Mouse (Mus musculus) liver, postnatal 0 days (tissue): ENCODE results near the gene Adprh. TPM values are rescaled to one million over a fixed set of nuclear protein-coding genes. Genes with fewer than 3 reads are reported as not detected.

ENCODE experiments used
- ATAC-seq: fragments of 200-750 bp; cut with Nextera tagmentation; 2 replicates; pipeline ENCODE4 v1.8.0; 2017; ENCODE audit warnings: mild to moderate bottlenecking, moderate library complexity
- DNase-seq: peaks from one replicate; pipeline ENCODE4 v3.0.0-alpha.2; 2016
- H3K27ac ChIP-seq: fragments of 300-500 bp; sonication (generic); 2 replicates; pipeline ENCODE4 v1.5.1; 2014; ENCODE audit warnings: antibody characterized with exemption, moderate library complexity, mild to moderate bottlenecking, low read depth
- H3K27me3 ChIP-seq: fragments of 300-500 bp; sonication (generic); 2 replicates; pipeline ENCODE4 v1.6.1; 2014; ENCODE audit warnings: low read length, control low read depth, mixed read lengths; ENCODE audit not compliant: insufficient read depth
- H3K36me3 ChIP-seq: fragments of 300-500 bp; sonication (generic); replicated peaks from 2 replicates; pipeline ENCODE4 v1.6.1; 2014; ENCODE audit warnings: mild to moderate bottlenecking, control low read depth, low read length, moderate library complexity, mixed read lengths; ENCODE audit not compliant: insufficient read depth
- H3K4me1 ChIP-seq: fragments of 300-500 bp; sonication (generic); 2 replicates; pipeline ENCODE4 v1.6.1; 2014; ENCODE audit warnings: antibody characterized with exemption, mild to moderate bottlenecking, control low read depth; ENCODE audit not compliant: insufficient read depth
- H3K4me2 ChIP-seq: fragments of 300-500 bp; sonication (generic); 2 replicates; pipeline ENCODE4 v1.6.1; 2014; ENCODE audit warnings: low read depth, mild to moderate bottlenecking, low read length, moderate library complexity, mixed read lengths
- H3K4me3 ChIP-seq: fragments of 300-500 bp; sonication (generic); 2 replicates; pipeline ENCODE4 v1.5.1; 2014; ENCODE audit warnings: low read depth, low read length
- H3K9ac ChIP-seq: fragments of 300-500 bp; sonication (generic); replicated peaks from 2 replicates; pipeline ENCODE4 v1.6.1; 2014; ENCODE audit warnings: mild to moderate bottlenecking, moderate library complexity
- H3K9me3 ChIP-seq: fragments of 300-500 bp; sonication (generic); 2 replicates; pipeline ENCODE4 v1.6.1; 2016; ENCODE audit warnings: mild to moderate bottlenecking, control low read depth, low read length, mixed read lengths
- CTCF ChIP-seq: sonication (generic); IDR thresholded peaks from 2 replicates; pipeline ENCODE4 v1.5.1; 2016; ENCODE audit warnings: antibody characterized with exemption, low read depth
- EP300 ChIP-seq: IDR thresholded peaks from 2 replicates; pipeline ENCODE4 v1.6.1; 2016; ENCODE audit warnings: antibody characterized with exemption, low read depth, mild to moderate bottlenecking
- WGBS: fragments of 180-500 bp; shearing (Covaris S2); extraction: QIAGEN DNeasy Blood & Tissue Kit; methylation state at CpG from one replicate; pipeline ENCODE4 v1.1.7; 2014; ENCODE audit not compliant: insufficient replicate concordance; 5-methylcytosine and 5-hydroxymethylcytosine counted together
- polyA plus RNA-seq: library from polyadenylated mRNA; unstranded; fragments of >200 nt; fragmentation: Nextera tagmentation; extraction: Ambion mirVana; gene quantifications from 2 replicates; pipeline ENCODE4 v1.2.1, GENCODE M21; 2015

The Adprh gene
- polyA plus RNA-seq, 1 experiment from 2014 or later: 22.2 TPM

DNA sequence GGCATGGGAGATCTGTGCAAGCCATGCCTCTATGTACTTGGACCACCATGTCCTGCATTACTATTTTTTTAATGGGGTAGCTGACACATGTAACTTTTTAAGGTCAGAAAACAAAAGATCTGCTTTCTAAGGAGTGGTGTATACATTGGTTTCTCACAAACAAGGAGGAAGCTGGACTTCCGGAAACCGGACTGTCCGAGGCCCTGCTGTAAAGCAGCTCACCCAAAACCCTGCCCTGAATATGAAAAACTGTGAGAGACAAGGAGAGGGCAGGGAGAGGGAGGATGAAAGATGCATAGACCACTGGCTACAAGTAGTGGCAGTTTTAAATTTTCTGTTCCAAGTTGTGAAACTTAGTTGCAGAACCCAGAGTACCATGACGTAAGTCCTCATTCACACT lies 7.5 kb upstream of the Adprh start:
- Histone ChIP-seq H3K4me1 (peaks cover 13% of the 10 kb centered on the region), H3K27me3 (no peaks in the 10 kb centered on the region), H3K36me3 (no peaks in the 10 kb centered on the region), H3K9me3 (no peaks in the 10 kb centered on the region), H3K4me3 (no peak overlapping the region), H3K9ac (no peak overlapping the region), H3K27ac (no peak overlapping the region), H3K4me2 (no peak overlapping the region)
- no peak for TF ChIP-seq EP300
- ATAC-seq: no peak
- 80% methylated on average over 4 of the region's 4 CpGs for WGBS
- no peak for DNase-seq

GRCm38 (mm10) chr16:38458600-38459280 lies 6.2 kb upstream of the Adprh start:
- DNase-seq (no peak), ATAC-seq (peak; percentile 47)
- Histone ChIP-seq H3K4me1 (peaks cover 16% of the 10 kb centered on the region), H3K9me3 (no peaks in the 10 kb centered on the region), H3K4me2 (0 out of 2 replicates have a peak overlapping the region, but pooled peaks have one; percentile 1), H3K36me3 (no peaks in the 10 kb centered on the region), H3K27me3 (no peaks in the 10 kb centered on the region), H3K27ac (0 out of 2 replicates have a peak overlapping the region, but pooled peaks have one; percentile 29), H3K4me3 (no peak overlapping the region), H3K9ac (no peak overlapping the region)
- no peak for TF ChIP-seq EP300
- no peak for TF ChIP-seq CTCF
- 57% methylated on average over 6 of the region's 6 CpGs for WGBS

DNA sequence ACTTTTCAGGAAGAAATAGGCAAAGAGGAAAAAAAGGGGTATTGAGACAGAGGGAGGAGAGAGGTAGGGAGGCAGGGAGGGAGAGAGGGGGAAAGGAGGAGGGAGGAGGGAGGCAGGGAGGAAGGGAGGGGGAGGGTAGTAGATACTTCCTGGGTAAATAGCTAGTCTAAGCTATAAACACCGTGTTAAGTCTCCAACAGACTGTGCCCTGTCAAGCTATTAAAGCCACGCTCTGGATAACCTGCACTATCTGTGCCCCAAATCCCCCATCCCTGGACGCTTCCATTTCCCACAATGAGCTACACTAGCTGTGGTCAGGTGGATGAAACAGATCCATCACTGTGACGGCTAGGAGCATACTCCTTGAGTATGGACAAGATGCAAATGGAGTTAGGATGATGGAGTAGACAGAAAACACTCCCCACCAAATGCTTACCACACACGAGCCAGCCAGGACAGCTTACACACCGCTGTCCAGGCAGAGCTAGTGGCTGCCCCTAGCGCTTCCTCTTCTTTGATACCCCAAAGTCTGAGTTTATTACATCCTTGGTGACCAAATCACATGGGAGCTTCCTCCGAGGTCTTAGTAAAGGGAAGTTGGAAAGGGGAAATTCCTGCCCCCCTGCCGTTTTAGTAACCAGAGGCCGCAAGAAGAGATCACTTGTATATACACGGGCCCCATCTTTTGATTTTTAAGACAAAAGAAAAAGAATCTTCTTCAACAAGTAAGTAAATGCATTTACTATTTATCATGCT lies 4.5 kb upstream of the Adprh start:
- WGBS: 35% methylated on average over 11 of the region's 11 CpGs
- Histone ChIP-seq H3K4me2 (peak overlapping the region; percentile 16), H3K4me3 (0 out of 2 replicates have a peak overlapping the region, but pooled peaks have one; percentile 2), H3K9ac (no peak overlapping the region), H3K27me3 (no peaks in the 10 kb centered on the region), H3K27ac (no peak overlapping the region), H3K4me1 (peaks cover 8% of the 10 kb centered on the region), H3K9me3 (no peaks in the 10 kb centered on the region), H3K36me3 (no peaks in the 10 kb centered on the region)
- DNase-seq (no peak), ATAC-seq (no peak)
- TF ChIP-seq CTCF (no peak), EP300 (no peak)

DNA sequence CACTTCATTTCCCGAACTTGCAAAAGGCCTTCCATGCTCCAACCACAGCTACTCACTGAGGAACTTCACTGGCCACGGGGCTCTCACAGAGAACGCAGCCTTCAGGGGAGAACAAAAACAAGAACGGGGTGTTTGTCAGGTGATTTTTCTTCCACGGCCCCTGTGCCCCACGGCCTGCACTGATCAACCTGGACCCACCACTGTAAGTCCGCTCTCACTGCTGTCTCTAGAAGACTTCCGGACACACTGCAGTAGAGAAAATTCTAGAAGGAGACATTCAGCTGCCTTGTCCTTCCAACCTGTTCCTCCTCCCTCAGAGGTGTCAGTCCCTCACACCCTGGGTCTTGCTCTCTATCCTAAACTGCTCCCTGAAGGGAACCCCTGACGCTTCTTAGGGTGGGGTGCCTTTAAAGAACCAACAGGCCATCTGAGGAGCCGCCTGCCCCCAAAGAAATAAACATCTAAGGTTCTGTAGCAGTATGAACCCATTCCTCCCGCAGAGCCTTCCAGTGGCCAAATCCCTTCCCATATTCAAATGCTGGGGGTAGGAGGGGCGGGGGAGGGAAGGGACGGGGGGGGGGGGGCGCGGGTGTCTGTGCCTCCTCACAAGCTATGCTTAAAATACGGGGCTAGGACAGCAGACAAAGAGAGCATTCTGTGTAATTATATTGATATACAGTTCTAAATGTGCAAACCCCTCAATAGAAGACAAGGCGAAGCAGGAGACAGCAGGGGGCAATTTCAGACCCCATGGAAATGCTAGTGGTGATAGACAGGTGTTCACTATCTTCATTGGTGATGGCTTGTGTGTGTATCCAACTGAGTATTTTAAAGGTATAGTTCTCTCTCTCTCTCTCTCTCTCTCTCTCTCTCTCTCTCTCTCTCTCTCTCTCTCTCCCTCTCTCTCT lies 3.3 kb upstream of the Adprh start, which contains the start of gene Cd80:
Gene Cd80, plus strand, starts transcription at position 51 of the 908 bp plus-strand sequence.
- DNase-seq (no peak), ATAC-seq (no peak)
- Histone ChIP-seq H3K4me3 (no peak within 1 kb of the TSS), H3K27ac (no peak within 1 kb of the TSS), H3K27me3 (no peaks in the 10 kb centered on the region), H3K4me2 (no peak within 1 kb of the TSS), H3K9ac (no peak within 1 kb of the TSS), H3K36me3 (no peaks in the 10 kb centered on the region), H3K9me3 (no peaks in the 10 kb centered on the region), H3K4me1 (peaks cover 18% of the 10 kb centered on the region)
- TF ChIP-seq CTCF (no peak), EP300 (no peak)
- 71% methylated on average over 17 of the region's 17 CpGs for WGBS

DNA sequence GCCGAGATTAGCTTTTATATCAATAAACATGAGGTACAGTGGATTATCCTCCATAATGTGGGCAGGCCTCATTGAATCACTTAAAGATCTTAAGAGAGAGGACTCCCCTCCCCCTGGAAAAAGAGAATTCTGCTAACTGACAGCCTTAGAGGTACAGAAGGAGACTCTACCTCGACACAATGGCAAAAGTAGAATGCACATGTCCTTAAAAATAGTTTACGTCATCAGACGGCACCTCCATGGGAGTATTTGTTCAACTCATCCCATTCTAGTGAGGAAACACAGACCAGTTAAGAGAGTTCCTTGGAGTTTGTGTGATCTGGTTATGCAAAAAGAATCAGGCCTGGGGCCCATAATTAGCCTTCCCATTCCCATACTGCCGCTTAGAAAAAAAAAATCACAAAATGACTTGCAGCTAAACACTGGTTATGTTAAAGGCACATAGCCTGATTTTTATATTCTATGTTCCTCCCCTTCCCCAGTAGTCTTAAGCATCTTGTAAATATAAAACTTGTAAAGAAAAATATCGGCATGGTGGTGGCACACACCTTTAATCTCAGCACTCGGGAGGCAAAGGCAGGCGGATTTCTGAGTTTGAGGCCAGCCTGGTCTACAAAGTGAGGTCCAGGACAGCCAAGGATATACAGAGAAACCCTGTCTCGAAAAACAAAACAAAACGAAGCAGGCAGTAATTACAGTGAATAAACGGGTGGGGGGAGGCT lies 2.2 kb upstream of the Adprh start:
- Histone ChIP-seq H3K27me3 (no peaks in the 10 kb centered on the region), H3K27ac (no peak overlapping the region), H3K9ac (no peak overlapping the region), H3K4me3 (no peak overlapping the region), H3K4me2 (no peak overlapping the region), H3K9me3 (no peaks in the 10 kb centered on the region), H3K36me3 (no peaks in the 10 kb centered on the region), H3K4me1 (peaks cover 23% of the 10 kb centered on the region)
- no peak for ATAC-seq
- TF ChIP-seq EP300: no peak
- no peak for TF ChIP-seq CTCF
- 80% methylated on average over 11 of the region's 11 CpGs for WGBS
- DNase-seq: no peak
